Comparison of ENCODE assay signal across 13 mouse cellular contexts in genomic region chr2:28727786-28728404, GRCm38 (mm10). TPM values are rescaled to one million over a fixed set of nuclear protein-coding genes. Genes with fewer than 3 reads are reported as not detected.
DNase-seq lines count a peak whose midpoint lies in the region; ATAC-seq and TF ChIP-seq lines count a peak whose summit lies in the region.
"Had no signal": no experiment of that assay in that cellular context is flagged by ENCODE, and none has a peak within 500 bp of the region (broad histone marks: within the 10 kb centered on the region; RNA-seq: fewer than 3 reads in every experiment).

No protein-coding gene starts in this region.

- no peak overlapping the region for H3K4me3 ChIP-seq in forebrain, embryonic 14.5 days (ENCODE audit: low read depth, low read length)
- no peak overlapping the region for H3K4me3 ChIP-seq in limb, embryonic 13.5 days
- no peak overlapping the region for H3K4me3 ChIP-seq in neural tube, embryonic 12.5 days
- no peak overlapping the region for H3K4me3 ChIP-seq in left cerebral cortex, adult 2 months
- H3K4me3 ChIP-seq: layer of hippocampus, adult 2 months; liver, embryonic 12.5 days had no signal

- 0 out of 2 replicates have a peak, but pooled peaks cover 3% of the 10 kb centered on the region for H3K4me1 ChIP-seq in forebrain, embryonic 14.5 days (ENCODE audit: control insufficient read depth, insufficient read depth, low read length)
- peaks cover 25% of the 10 kb centered on the region for H3K4me1 ChIP-seq in limb, embryonic 13.5 days
- peaks cover 12% of the 10 kb centered on the region for H3K4me1 ChIP-seq in neural tube, embryonic 12.5 days
- H3K4me1 ChIP-seq: liver, embryonic 12.5 days had no signal

- no peak overlapping the region for H3K9ac ChIP-seq in forebrain, embryonic 14.5 days (ENCODE audit: low read length)
- no peak overlapping the region; the same call in 1 of the 2 replicates for H3K9ac ChIP-seq in limb, embryonic 13.5 days
- no peak overlapping the region for H3K9ac ChIP-seq in neural tube, embryonic 12.5 days
- H3K9ac ChIP-seq: liver, embryonic 12.5 days had no signal

- WGBS in forebrain, embryonic 14.5 days = 12% methylated on average over 16 of the region's 16 CpGs
- 16% methylated on average over 16 of the region's 16 CpGs for WGBS in limb, embryonic 13.5 days
- WGBS in neural tube, embryonic 12.5 days = 8% methylated on average over 16 of the region's 16 CpGs

- no peaks in the 10 kb centered on the region for H3K36me3 ChIP-seq in forebrain, embryonic 14.5 days (ENCODE audit: control insufficient read depth, insufficient read depth, low read length)
- H3K36me3 ChIP-seq in limb, embryonic 13.5 days = no peaks in the 10 kb centered on the region
- no peaks in the 10 kb centered on the region for H3K36me3 ChIP-seq in neural tube, embryonic 12.5 days
- H3K36me3 ChIP-seq: liver, embryonic 12.5 days had no signal

- peak; percentile 66 for DNase-seq in embryo, embryonic 10 days (ENCODE audit: low spot score)
- DNase-seq in forebrain, embryonic 14.5 days (ENCODE audit: low spot score) = peak; percentile 20
- no peak for DNase-seq in cerebellum, adult 8-10 months
- no peak for DNase-seq in left cerebral cortex, adult 9 months (ENCODE audit: low spot score in 2 of 2)
- no peak for DNase-seq in cerebellum, adult 18-20 months
- no peak for DNase-seq in left cerebral cortex, adult 2 months (ENCODE audit: extremely low spot score in 1 of 2, low spot score in 2 of 2)
- DNase-seq: cerebellum, adult 9-10 months had no signal

- no peak for TF ChIP-seq CTCF in left cerebral cortex, adult 2 months (IDR thresholded peaks at IDR 0.05)

- 0 out of 2 replicates have a peak, but pooled peaks have one; percentile 12 for ATAC-seq in forebrain, embryonic 14.5 days
- ATAC-seq in limb, embryonic 13.5 days (ENCODE audit: low FRiP score, low read depth) = peak; percentile 62
- no peak for ATAC-seq in neural tube, embryonic 12.5 days (ENCODE audit: low FRiP score, low read depth)
- ATAC-seq: liver, embryonic 12.5 days; Patski had no signal

- H3K9me3 ChIP-seq in forebrain, embryonic 14.5 days (replicated peaks; ENCODE audit: control insufficient read depth, low read length) = no peaks in the 10 kb centered on the region
- H3K9me3 ChIP-seq in limb, embryonic 13.5 days = no peaks in the 10 kb centered on the region
- H3K9me3 ChIP-seq in neural tube, embryonic 12.5 days = no peaks in the 10 kb centered on the region
- H3K9me3 ChIP-seq: liver, embryonic 12.5 days had no signal

- no peaks in the 10 kb centered on the region for H3K27me3 ChIP-seq in forebrain, embryonic 14.5 days (replicated peaks; ENCODE audit: control insufficient read depth, insufficient read depth, low read length)
- peaks cover 3% of the 10 kb centered on the region; the same call in 1 of the 2 replicates for H3K27me3 ChIP-seq in limb, embryonic 13.5 days
- H3K27me3 ChIP-seq in neural tube, embryonic 12.5 days (replicated peaks) = no peaks in the 10 kb centered on the region

- intact Hi-C loops in left cerebral cortex, adult 2 months (cut with DNase I) = no loop called here

- H3K27ac ChIP-seq in forebrain, embryonic 14.5 days (ENCODE audit: low read depth, low read length) = no peak overlapping the region
- H3K27ac ChIP-seq in limb, embryonic 13.5 days = no peak overlapping the region
- H3K27ac ChIP-seq in neural tube, embryonic 12.5 days = no peak overlapping the region
- no peak overlapping the region for H3K27ac ChIP-seq in left cerebral cortex, adult 2 months
- H3K27ac ChIP-seq: layer of hippocampus, adult 2 months; liver, embryonic 12.5 days; macrophage had no signal

- no peak overlapping the region for H3K4me2 ChIP-seq in forebrain, embryonic 14.5 days (ENCODE audit: low read length)
- no peak overlapping the region; the same call in 1 of the 2 replicates for H3K4me2 ChIP-seq in limb, embryonic 13.5 days (replicated peaks)
- H3K4me2 ChIP-seq in neural tube, embryonic 12.5 days (replicated peaks) = peak overlapping the region; percentile 24; the same call in 1 of the 2 replicates
- H3K4me2 ChIP-seq: liver, embryonic 12.5 days had no signal

RNA-seq across cellular contexts. Expression of gene Ak8, which starts 27.9 kb away (rescaled TPM):
- polyA plus RNA-seq in forebrain, embryonic 14.5 days (2014; fragmentation: Nextera tagmentation; extraction: Ambion mirVana) = 2.0 and 2.2 TPM in 2 replicates
- polyA plus RNA-seq in limb, embryonic 13.5 days (2015; fragmentation: Nextera tagmentation; extraction: Ambion mirVana) = 0.74 and 0.75 TPM in 2 replicates
- polyA plus RNA-seq in neural tube, embryonic 12.5 days (2016; fragmentation: Nextera tagmentation; extraction: Ambion mirVana) = 0.59 and 0.96 TPM in 2 replicates
- total RNA-seq in left cerebral cortex, adult 2 months (2021) = 1 to 10 TPM; 1.1 to 1.7 TPM

RNA-seq across cellular contexts. Expression of gene Spaca9, which starts 28.4 kb away (rescaled TPM):
- polyA plus RNA-seq in forebrain, embryonic 14.5 days (2014; fragmentation: Nextera tagmentation; extraction: Ambion mirVana) = 1.8 and 2.8 TPM in 2 replicates
- polyA plus RNA-seq in limb, embryonic 13.5 days (2015; fragmentation: Nextera tagmentation; extraction: Ambion mirVana) = 1.7 and 2.0 TPM in 2 replicates
- 1.1 and 1.2 TPM in 2 replicates for polyA plus RNA-seq in neural tube, embryonic 12.5 days (2016; fragmentation: Nextera tagmentation; extraction: Ambion mirVana)
- total RNA-seq in left cerebral cortex, adult 2 months (2021) = not detected
- total RNA-seq: layer of hippocampus, adult 2 months had no signal

Comparison
In these comparisons a context has a peak if more than half of its experiments do, and no peak if none do; other contexts are left out.
1. DNase-seq: peak in embryo, embryonic 10 days (single experiment) and forebrain, embryonic 14.5 days (single experiment); none in cerebellum, adult 8-10 months (single experiment), left cerebral cortex, adult 9 months (0 of 2), cerebellum, adult 18-20 months (0 of 2) and left cerebral cortex, adult 2 months (0 of 2).